Mouse (Mus musculus) heart, postnatal 0 days (tissue): Measurements from ENCODE around the gene Anapc5.

Experiments
- CTCF ChIP-seq: IDR thresholded peaks from 2 replicates; pipeline ENCODE4 v1.5.1; 2016; ENCODE audit warnings: antibody characterized with exemption, control low read depth, low read depth
- EP300 ChIP-seq: IDR thresholded peaks from 2 replicates; pipeline ENCODE4 v1.6.1; 2016; ENCODE audit warnings: antibody characterized with exemption, low read depth

- TF ChIP-seq CTCF (no peak), EP300 (no peak)
Observed at GRCm38 (mm10) chr5:122775646-122776286, 45.4 kb downstream of the Anapc5 start.
